Mouse (Mus musculus): ENCODE measurements around the gene Meiob.

Gene Meiob

GRCm38 (mm10) chr17:24821351-24822280, 17.5 kb downstream of the Meiob start:
- DNase-seq, result no peak

- no peak for DNase-seq
Observed at GRCm38 (mm10) chr17:24839842-24840241, 35.8 kb downstream of the Meiob start, which contains the start of gene Hagh. Gene Hagh (plus strand): TSS chr17:24840143.

- no peak for DNase-seq
Observed at GRCm38 (mm10) chr17:24840341-24840740, 36.3 kb downstream of the Meiob start.

- DNase-seq, result peak; percentile 72 to 73
Observed at GRCm38 (mm10) chr17:24841133-24841532, 37.0 kb downstream of the Meiob start.

- no peak for DNase-seq
Observed at GRCm38 (mm10) chr17:24842631-24843030, 38.5 kb downstream of the Meiob start.

- no peak for DNase-seq
Observed at GRCm38 (mm10) chr17:24844525-24844924, 40.4 kb downstream of the Meiob start.

GRCm38 (mm10) chr17:24847386-24847785, 43.3 kb downstream of the Meiob start:
- DNase-seq, result no peak

- DNase-seq, result no peak
Observed at GRCm38 (mm10) chr17:24848600-24849031, 44.5 kb downstream of the Meiob start.

GRCm38 (mm10) chr17:24849733-24850064, 45.6 kb downstream of the Meiob start:
- no peak for DNase-seq

- peak; percentile 96 to 98 for DNase-seq
Observed at GRCm38 (mm10) chr17:24850065-24850772, 46.1 kb downstream of the Meiob start, which contains the start of gene Fahd1. Gene Fahd1 (minus strand): TSS chr17:24850364.

- no peak for DNase-seq
Observed at GRCm38 (mm10) chr17:24850773-24851127, 46.7 kb downstream of the Meiob start.

- DNase-seq, result no peak
Observed at GRCm38 (mm10) chr17:24851381-24852125, 47.5 kb downstream of the Meiob start.

GRCm38 (mm10) chr17:24855838-24856464, 51.9 kb downstream of the Meiob start:
- no peak for DNase-seq

GRCm38 (mm10) chr17:24856589-24856988, 52.5 kb downstream of the Meiob start:
- DNase-seq, result no peak

- DNase-seq, result no peak
Observed at GRCm38 (mm10) chr17:24857831-24858470, 53.9 kb downstream of the Meiob start.

- DNase-seq, result peak; percentile 80 to 85
Observed at GRCm38 (mm10) chr17:24858967-24859366, 54.9 kb downstream of the Meiob start.

GRCm38 (mm10) chr17:24860076-24860475, 56.0 kb downstream of the Meiob start:
- no peak for DNase-seq

GRCm38 (mm10) chr17:24861785-24862184, 57.7 kb downstream of the Meiob start:
- no peak for DNase-seq

GRCm38 (mm10) chr17:24865776-24866175, 61.7 kb downstream of the Meiob start, which contains the start of gene Igfals:
Gene Igfals (plus strand): TSS chr17:24865997.
- DNase-seq, result peak; percentile 87 to 88

- no peak for DNase-seq
Observed at GRCm38 (mm10) chr17:24867914-24868313, 63.8 kb downstream of the Meiob start.

GRCm38 (mm10) chr17:24873695-24874404, 69.8 kb downstream of the Meiob start:
- DNase-seq, result no peak
